Comparison of ENCODE assay signal across 14 mouse cellular contexts in genomic region chr8:128484720-128485124, GRCm38 (mm10).
A peak's percentile ranks its signal among the peaks of the same experiment; 100 is the strongest.
DNase-seq lines count a peak whose midpoint lies in the region; ATAC-seq and TF ChIP-seq lines count a peak whose summit lies in the region.
"Had no signal": no experiment of that assay in that cellular context is flagged by ENCODE, and none has a peak within 500 bp of the region (broad histone marks: within the 10 kb centered on the region; RNA-seq: fewer than 3 reads in every experiment).

No protein-coding gene starts in this region.

- no peak for DNase-seq in heart, embryonic 10.5 days (ENCODE audit: low spot score)
- DNase-seq in lung, postnatal 0 days (ENCODE audit: low spot score) = peak; percentile 56
- no peak for DNase-seq in lung, adult 2 months
- DNase-seq in kidney, adult 9 months = peak; percentile 76
- DNase-seq in thymus, postnatal 25 days = no peak
- no peak for DNase-seq in midbrain, embryonic 11.5 days (ENCODE audit: low spot score, missing footprints)
- DNase-seq: cerebellum, postnatal 25 days; right cerebral cortex, postnatal 4 days; thymus, adult 2 months had no signal

- 82% methylated on average over 1 of the region's 1 CpGs for WGBS in heart, embryonic 12.5 days
- 88% methylated on average over 1 of the region's 1 CpGs for WGBS in heart, embryonic 10.5 days
- WGBS in lung, postnatal 0 days = 52% methylated on average over 1 of the region's 1 CpGs
- 69% methylated on average over 1 of the region's 1 CpGs for WGBS in lung, adult 2 months
- 100% methylated on average over 1 of the region's 1 CpGs for WGBS in midbrain, embryonic 11.5 days

- TF ChIP-seq EP300 in lung, postnatal 0 days (IDR thresholded peaks at IDR 0.05) = no peak; the same call in 1 of the 2 replicates

- H3K27ac ChIP-seq in heart, embryonic 12.5 days (ENCODE audit: poor library complexity, severe bottlenecking) = peak overlapping the region; percentile 52; the same call in 1 of the 2 replicates
- no peak overlapping the region; the same call in 1 of the 2 replicates for H3K27ac ChIP-seq in heart, embryonic 10.5 days
- H3K27ac ChIP-seq in lung, postnatal 0 days (ENCODE audit: low read length) = 0 out of 2 replicates have a peak overlapping the region, but pooled peaks have one; percentile 14
- H3K27ac ChIP-seq in midbrain, embryonic 11.5 days (ENCODE audit: low read depth, low read length) = no peak overlapping the region
- H3K27ac ChIP-seq: macrophage; neural tube, embryonic 15.5 days had no signal

- TF ChIP-seq CTCF in lung, postnatal 0 days (IDR thresholded peaks at IDR 0.05) = no peak; the same call in 1 of the 2 replicates
- no peak for TF ChIP-seq CTCF in lung, adult 2 months (IDR thresholded peaks at IDR 0.05; ENCODE audit: insufficient read depth, low read length)

- no peak overlapping the region for H3K4me2 ChIP-seq in heart, embryonic 12.5 days
- H3K4me2 ChIP-seq in lung, postnatal 0 days (replicated peaks; ENCODE audit: low read depth, low read length) = no peak overlapping the region
- no peak overlapping the region for H3K4me2 ChIP-seq in midbrain, embryonic 11.5 days
- H3K4me2 ChIP-seq: neural tube, embryonic 15.5 days had no signal

- H3K4me3 ChIP-seq in heart, embryonic 12.5 days = no peak overlapping the region
- H3K4me3 ChIP-seq in heart, embryonic 10.5 days = no peak overlapping the region
- no peak overlapping the region for H3K4me3 ChIP-seq in lung, postnatal 0 days (ENCODE audit: low read depth, low read length)
- H3K4me3 ChIP-seq in lung, adult 2 months (replicated peaks; ENCODE audit: extremely low read depth, low read depth, low read length) = no peak overlapping the region
- no peak overlapping the region for H3K4me3 ChIP-seq in midbrain, embryonic 11.5 days (ENCODE audit: low read depth, low read length)
- H3K4me3 ChIP-seq: erythroblast, embryonic 14.5 days; neural tube, embryonic 15.5 days had no signal

- H3K9ac ChIP-seq in heart, embryonic 12.5 days = no peak overlapping the region
- H3K9ac ChIP-seq in lung, postnatal 0 days (replicated peaks; ENCODE audit: low read depth) = no peak overlapping the region
- H3K9ac ChIP-seq in midbrain, embryonic 11.5 days (ENCODE audit: low read length) = no peak overlapping the region
- H3K9ac ChIP-seq: neural tube, embryonic 15.5 days had no signal

- H3K4me1 ChIP-seq in heart, embryonic 12.5 days (replicated peaks) = peaks cover 37% of the 10 kb centered on the region
- peaks cover 28% of the 10 kb centered on the region for H3K4me1 ChIP-seq in heart, embryonic 10.5 days
- 0 out of 2 replicates have a peak, but pooled peaks cover 4% of the 10 kb centered on the region for H3K4me1 ChIP-seq in lung, postnatal 0 days (ENCODE audit: insufficient read depth, low read depth, low read length)
- peaks cover 26% of the 10 kb centered on the region for H3K4me1 ChIP-seq in lung, adult 2 months (ENCODE audit: control insufficient read depth, insufficient read depth, low read length)
- peaks cover 7% of the 10 kb centered on the region; the same call in 1 of the 2 replicates for H3K4me1 ChIP-seq in midbrain, embryonic 11.5 days (ENCODE audit: control insufficient read depth, insufficient read depth, low read length)

- H3K27me3 ChIP-seq in heart, embryonic 12.5 days (replicated peaks) = no peaks in the 10 kb centered on the region
- no peaks in the 10 kb centered on the region for H3K27me3 ChIP-seq in heart, embryonic 10.5 days (ENCODE audit: insufficient read depth, poor library complexity, severe bottlenecking)
- H3K27me3 ChIP-seq in lung, postnatal 0 days (replicated peaks; ENCODE audit: insufficient read depth, low read length) = no peaks in the 10 kb centered on the region
- no peaks in the 10 kb centered on the region for H3K27me3 ChIP-seq in midbrain, embryonic 11.5 days (ENCODE audit: control insufficient read depth, insufficient read depth, low read length)
- H3K27me3 ChIP-seq: neural tube, embryonic 15.5 days had no signal

- H3K36me3 ChIP-seq in heart, embryonic 12.5 days = peaks cover 63% of the 10 kb centered on the region
- H3K36me3 ChIP-seq in heart, embryonic 10.5 days = peaks cover 58% of the 10 kb centered on the region
- H3K36me3 ChIP-seq in lung, postnatal 0 days (ENCODE audit: insufficient read depth, low read length) = peaks cover 3% of the 10 kb centered on the region; the same call in 1 of the 2 replicates
- H3K36me3 ChIP-seq in midbrain, embryonic 11.5 days (ENCODE audit: control insufficient read depth, insufficient read depth, low read length) = no peaks in the 10 kb centered on the region

- no peak for ATAC-seq in heart, embryonic 12.5 days (ENCODE audit: insufficient number of reproducible peaks, low FRiP score)
- peak; percentile 41; the same call in 1 of the 2 replicates for ATAC-seq in lung, postnatal 0 days
- peak; percentile 35; the same call in 1 of the 2 replicates for ATAC-seq in megakaryocyte progenitor cell, adult 5-6 weeks (replicated peaks; ENCODE audit: poor library complexity)
- no peak for ATAC-seq in midbrain, embryonic 11.5 days (ENCODE audit: low FRiP score)

- no peak for TF ChIP-seq POLR2A in lung, adult 2 months (IDR thresholded peaks at IDR 0.05; ENCODE audit: borderline replicate concordance, extremely low read depth, low read depth, low read length)

- no peaks in the 10 kb centered on the region for H3K9me3 ChIP-seq in heart, embryonic 12.5 days (replicated peaks)
- no peaks in the 10 kb centered on the region for H3K9me3 ChIP-seq in heart, embryonic 10.5 days
- no peaks in the 10 kb centered on the region for H3K9me3 ChIP-seq in lung, postnatal 0 days (ENCODE audit: low read length)
- H3K9me3 ChIP-seq in midbrain, embryonic 11.5 days (ENCODE audit: control insufficient read depth, low read length) = no peaks in the 10 kb centered on the region
- H3K9me3 ChIP-seq: neural tube, embryonic 15.5 days had no signal

Comparison
In these comparisons a context has a peak if more than half of its experiments do, and no peak if none do; other contexts are left out.
1. H3K27ac ChIP-seq: peak in heart, embryonic 12.5 days (single experiment) and lung, postnatal 0 days (single experiment); none in heart, embryonic 10.5 days (single experiment) and midbrain, embryonic 11.5 days (single experiment).
2. DNase-seq: peak in lung, postnatal 0 days (single experiment) and kidney, adult 9 months (single experiment); none in heart, embryonic 10.5 days (single experiment), lung, adult 2 months (single experiment), thymus, postnatal 25 days (single experiment) and midbrain, embryonic 11.5 days (single experiment).
3. ATAC-seq: peak in lung, postnatal 0 days (single experiment) and megakaryocyte progenitor cell, adult 5-6 weeks (single experiment); none in heart, embryonic 12.5 days (single experiment) and midbrain, embryonic 11.5 days (single experiment).